Mouse (Mus musculus) hindbrain, postnatal 0 days (tissue): Measurements from ENCODE around the gene Spin2d. TPM values are rescaled to one million over a fixed set of nuclear protein-coding genes. Genes with fewer than 3 reads are reported as not detected.
"Not testable (repeated sequence)": the region's sequence is repeated elsewhere in the genome, so short reads cannot be mapped to it uniquely, and the experiment has no call there.

ENCODE experiments used
- ATAC-seq: fragments of 200-750 bp; cut with Nextera tagmentation; 2 replicates; pipeline ENCODE4 v1.8.0; 2017; ENCODE audit warnings: mild to moderate bottlenecking, moderate TSS enrichment, moderate library complexity
- DNase-seq: peaks from one replicate; pipeline ENCODE4 v3.0.0-alpha.2; 2015; ENCODE audit warnings: low spot score
- H3K27ac ChIP-seq: fragments of 300-500 bp; sonication (generic); 2 replicates; pipeline ENCODE4 v1.5.1; 2014; ENCODE audit warnings: mild to moderate bottlenecking
- H3K27me3 ChIP-seq: fragments of 300-500 bp; sonication (generic); 2 replicates; pipeline ENCODE4 v1.6.1; 2014; ENCODE audit warnings: low read length, mixed read lengths; ENCODE audit not compliant: insufficient read depth
- H3K36me3 ChIP-seq: fragments of 300-500 bp; sonication (generic); 2 replicates; pipeline ENCODE4 v1.6.1; 2014; ENCODE audit warnings: low read length, mixed read lengths; ENCODE audit not compliant: insufficient read depth
- H3K4me1 ChIP-seq: fragments of 300-500 bp; sonication (generic); 2 replicates; pipeline ENCODE4 v1.6.1; 2014; ENCODE audit warnings: antibody characterized with exemption, low read length, mixed read lengths; ENCODE audit not compliant: insufficient read depth
- H3K4me2 ChIP-seq: fragments of 300-500 bp; sonication (generic); 2 replicates; pipeline ENCODE4 v1.6.1; 2014; ENCODE audit warnings: low read depth, mild to moderate bottlenecking, low read length, moderate library complexity, mixed read lengths
- H3K4me3 ChIP-seq: fragments of 300-500 bp; sonication (generic); 2 replicates; pipeline ENCODE4 v1.5.1; 2014; ENCODE audit warnings: low read length
- H3K9ac ChIP-seq: fragments of 300-500 bp; sonication (generic); replicated peaks from 2 replicates; pipeline ENCODE4 v1.6.1; 2014; ENCODE audit warnings: mild to moderate bottlenecking, low read length, moderate library complexity, mixed read lengths
- H3K9me3 ChIP-seq: fragments of 300-500 bp; sonication (generic); 2 replicates; pipeline ENCODE4 v1.6.1; 2016; ENCODE audit warnings: low read length, mixed read lengths
- CTCF ChIP-seq: IDR thresholded peaks from 2 replicates; pipeline ENCODE4 v1.5.1; 2016; ENCODE audit warnings: antibody characterized with exemption, control low read depth, low read depth
- WGBS: fragments of 180-500 bp; shearing (Covaris S2); extraction: QIAGEN DNeasy Blood & Tissue Kit; methylation state at CpG from one replicate; pipeline ENCODE4 v1.1.7; 2014; 5-methylcytosine and 5-hydroxymethylcytosine counted together
- polyA plus RNA-seq: library from polyadenylated mRNA; unstranded; fragments of >200 nt; fragmentation: Nextera tagmentation; extraction: Ambion mirVana; gene quantifications from 2 replicates; pipeline ENCODE4 v1.2.1, GENCODE M21; 2015
- total RNA-seq: library from RNA; depleted of rRNA; stranded (reverse); fragments of >200 nt; gene quantifications from 2 replicates; pipeline ENCODE4 v1.2.3, GENCODE M21; 2014; rRNA removed

Gene Spin2d
- total RNA-seq (not detected in 2 replicates), polyA plus RNA-seq (not detected in 2 replicates)

DNA sequence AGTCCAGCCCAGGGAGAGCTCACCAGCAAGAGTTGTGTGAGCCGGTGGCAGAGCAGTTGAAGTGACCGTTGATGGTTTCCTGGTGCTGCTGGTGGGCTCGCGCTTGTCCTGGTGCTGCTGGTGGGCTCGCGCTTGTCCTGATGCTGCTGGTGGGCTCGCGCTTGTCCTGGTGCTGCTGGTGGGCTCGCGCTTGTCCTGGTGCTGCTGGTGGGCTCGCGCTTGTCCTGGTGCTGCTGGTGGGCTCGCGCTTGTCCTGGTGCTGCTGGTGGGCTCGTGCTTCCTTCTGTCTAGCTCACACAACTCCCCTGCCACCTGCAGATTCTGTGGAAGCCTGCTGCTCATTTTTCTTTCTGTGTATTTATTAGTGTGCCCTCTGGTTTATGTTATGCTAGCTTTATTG is at the start of gene Spin2d:
Gene Spin2d (minus strand): TSS at position 101 of the 400 bp plus-strand sequence.
- H3K36me3 ChIP-seq, ATAC-seq, H3K4me2 ChIP-seq, H3K9me3 ChIP-seq, H3K4me1 ChIP-seq, H3K4me3 ChIP-seq, H3K9ac ChIP-seq, H3K27me3 ChIP-seq, DNase-seq, H3K27ac ChIP-seq: not testable (repeated sequence)
- 91% methylated on average over 6 of the region's 15 CpGs for WGBS

DNA sequence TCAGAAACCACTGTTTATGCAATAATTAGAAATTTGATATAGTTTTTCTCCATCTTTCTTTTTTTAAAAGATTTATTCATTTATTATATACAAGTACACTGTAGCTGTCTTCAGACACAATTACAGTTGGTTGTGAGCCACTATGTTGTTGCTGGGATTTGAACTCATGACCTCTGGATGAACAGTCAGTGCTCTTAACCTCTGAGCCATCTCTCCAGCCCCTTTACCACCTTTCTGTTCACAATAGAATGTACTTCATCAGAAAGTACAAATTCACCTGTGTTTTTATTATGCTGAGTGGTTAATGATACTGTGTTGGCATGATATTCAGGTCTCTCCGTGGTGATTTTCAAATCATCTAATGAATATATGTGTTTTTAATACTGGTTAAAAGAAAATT is 48.6 kb upstream of the Spin2d start:
- H3K27me3 ChIP-seq = no peaks in the 10 kb centered on the region
- H3K4me2 ChIP-seq = no peak overlapping the region
- ATAC-seq = no peak
- DNase-seq = no peak
- TF ChIP-seq CTCF = no peak
- H3K4me3 ChIP-seq = no peak overlapping the region
- no peak overlapping the region for H3K27ac ChIP-seq
- no peaks in the 10 kb centered on the region for H3K36me3 ChIP-seq
- no peaks in the 10 kb centered on the region for H3K9me3 ChIP-seq
- no peaks in the 10 kb centered on the region for H3K4me1 ChIP-seq
- no peak overlapping the region for H3K9ac ChIP-seq
- WGBS = 36% methylated on average over 1 of the region's 1 CpGs

DNA sequence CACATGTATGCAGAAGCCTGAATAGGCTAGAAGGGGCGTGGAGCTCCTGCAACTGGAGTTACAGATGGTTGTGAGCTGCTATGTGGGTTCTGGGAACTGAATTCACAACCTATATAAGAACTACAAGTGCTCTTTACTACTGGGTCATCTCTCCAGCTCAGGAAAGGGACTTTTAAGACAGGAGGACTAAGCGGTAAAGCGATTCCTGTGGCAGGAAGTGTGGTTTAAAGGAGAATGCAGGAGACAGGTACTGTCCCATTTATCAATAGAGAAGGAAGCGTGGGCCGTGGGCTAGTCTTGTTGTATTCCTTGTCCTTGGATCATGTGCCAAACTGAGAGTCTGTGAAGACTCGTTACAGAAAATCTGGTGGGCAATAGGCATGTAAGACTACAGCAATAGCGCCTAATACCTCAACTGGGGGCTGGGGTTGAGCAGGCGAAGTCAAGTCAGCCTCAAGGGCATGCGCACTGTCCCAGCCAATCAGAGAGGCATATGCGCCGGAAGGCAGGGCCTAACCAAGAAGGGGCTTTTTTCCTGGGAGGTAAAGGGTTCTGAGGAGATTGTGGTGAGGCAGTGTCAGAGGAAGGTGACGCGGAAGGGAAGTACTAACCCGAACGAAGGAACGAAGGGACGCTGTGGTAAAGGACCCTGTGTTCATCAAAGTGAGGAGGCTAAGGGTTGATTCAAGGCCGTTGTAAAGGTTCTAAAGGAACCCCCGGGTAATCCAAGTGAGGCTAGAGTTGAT is 37.2 kb upstream of the Spin2d start, which contains the start of gene Xlr4b:
Gene Xlr4b (plus strand): TSS at position 515 of the 746 bp plus-strand sequence.
- not testable (repeated sequence) for ATAC-seq

DNA sequence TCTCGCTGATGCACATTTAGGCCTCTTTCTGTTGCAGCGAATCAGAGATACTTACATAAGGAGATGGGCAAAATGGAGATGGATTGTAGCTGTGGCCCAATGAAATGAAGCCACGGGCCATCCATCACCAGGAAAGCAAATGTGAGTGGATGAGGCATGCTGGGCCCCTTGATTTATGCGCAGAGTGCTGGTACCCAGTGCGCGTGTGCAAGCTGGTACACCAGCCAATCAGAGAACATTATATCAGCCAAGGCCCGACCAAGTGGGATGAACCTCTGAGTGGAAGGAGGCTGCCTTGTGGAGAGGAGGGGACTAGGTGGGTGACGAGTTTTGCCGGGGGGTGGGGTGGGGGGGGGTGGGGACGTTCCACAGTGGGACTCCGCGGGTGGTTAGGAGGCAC is 15.1 kb upstream of the Spin2d start, which contains the start of gene Xlr3b:
Gene Xlr3b (plus strand): TSS at position 274 of the 400 bp plus-strand sequence.
- H3K4me2 ChIP-seq, H3K27ac ChIP-seq, H3K4me3 ChIP-seq, H3K27me3 ChIP-seq, H3K4me1 ChIP-seq, H3K9me3 ChIP-seq, H3K36me3 ChIP-seq, H3K9ac ChIP-seq: not testable (repeated sequence)
- WGBS = 75% methylated on average over 11 of the region's 12 CpGs
- ATAC-seq (peak; percentile 62; the same call in 1 of the 2 replicates), DNase-seq (peak; percentile 1)

More for the DNA sequence above, 37.2 kb upstream of the Spin2d start, which contains the start of gene Xlr4b:
- H3K9me3 ChIP-seq, H3K9ac ChIP-seq, H3K4me2 ChIP-seq, H3K4me3 ChIP-seq, H3K36me3 ChIP-seq, H3K27ac ChIP-seq, H3K27me3 ChIP-seq, H3K4me1 ChIP-seq, DNase-seq: not testable (repeated sequence)
- WGBS = 78% methylated on average over 12 of the region's 19 CpGs

DNA sequence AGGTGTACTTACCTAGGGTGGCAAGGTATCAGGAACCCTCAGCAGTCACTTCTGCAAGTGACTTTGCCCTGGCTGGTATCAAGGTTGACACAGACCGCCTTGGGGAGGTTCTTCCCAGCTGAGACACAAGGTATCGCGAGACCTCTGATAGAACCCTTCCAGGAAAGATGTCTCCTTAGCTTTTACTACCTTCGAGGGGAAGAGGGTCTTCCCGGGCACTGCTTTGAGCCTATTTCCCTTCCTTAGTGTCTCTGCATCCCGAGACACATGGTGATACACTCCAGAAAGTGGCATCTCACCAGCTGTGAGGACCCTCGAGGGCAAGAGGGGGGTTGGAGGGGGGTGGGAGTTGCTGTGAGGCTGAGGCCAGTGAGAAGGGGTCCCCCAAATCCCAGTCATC is 27.4 kb downstream of the Spin2d start, which contains the start of gene DXBay18:
Gene DXBay18 (minus strand): TSS at position 101 of the 400 bp plus-strand sequence.
- not testable (repeated sequence) for H3K4me1 ChIP-seq, H3K36me3 ChIP-seq, H3K4me2 ChIP-seq, H3K27me3 ChIP-seq, ATAC-seq, DNase-seq, H3K9ac ChIP-seq, H3K4me3 ChIP-seq, H3K27ac ChIP-seq, H3K9me3 ChIP-seq
- no CpG with 5 or more reads among the region's 7 CpGs for WGBS

DNA sequence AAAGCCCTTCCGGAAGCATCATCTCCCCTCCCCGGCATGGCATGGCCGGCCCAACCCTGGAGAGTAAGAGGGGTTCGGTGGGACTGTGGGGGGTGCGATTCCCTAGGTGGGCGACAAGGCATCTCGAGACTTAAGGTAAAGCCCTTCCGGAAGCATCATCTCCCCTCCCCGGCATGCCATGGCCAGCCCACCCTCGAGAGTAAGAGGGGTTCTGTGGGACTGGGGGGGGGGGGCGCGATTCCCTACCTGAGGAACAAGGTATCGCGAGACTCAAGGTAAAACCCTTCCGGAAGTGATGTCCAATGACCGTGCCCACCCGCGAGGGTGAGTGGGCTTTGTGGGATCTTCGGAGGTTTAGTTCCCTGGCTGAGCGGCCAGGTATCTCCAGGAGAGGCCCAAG is 28.3 kb downstream of the Spin2d start, which contains the start of gene Xlr5b:
Gene Xlr5b (plus strand): TSS at position 301 of the 400 bp plus-strand sequence.
- H3K9me3 ChIP-seq, H3K4me3 ChIP-seq, H3K27ac ChIP-seq, H3K4me2 ChIP-seq, H3K27me3 ChIP-seq, H3K9ac ChIP-seq, ATAC-seq, H3K36me3 ChIP-seq, DNase-seq, H3K4me1 ChIP-seq: not testable (repeated sequence)
- no CpG with 5 or more reads among the region's 20 CpGs for whole genome bisulfite sequencing

DNA sequence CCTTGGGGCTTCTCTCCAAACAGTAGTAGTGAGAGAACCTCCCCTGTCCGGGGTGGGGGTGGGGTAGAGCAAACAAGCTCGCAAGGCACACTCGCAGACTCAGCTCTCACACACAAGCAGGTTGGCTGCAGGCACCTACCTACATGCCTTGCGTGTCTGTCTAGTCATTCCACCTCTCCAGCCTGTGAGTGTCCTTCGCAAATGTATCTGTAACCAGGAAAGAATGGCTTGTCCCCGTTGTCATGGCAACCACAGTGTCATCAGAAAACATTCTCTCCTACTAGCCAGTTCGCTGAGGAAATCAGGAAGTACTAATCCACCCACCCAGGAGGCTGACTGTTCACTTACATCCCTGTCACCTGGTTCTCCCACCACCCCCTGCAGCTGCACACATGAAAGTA is 33.6 kb downstream of the Spin2d start:
- not testable (repeated sequence) for H3K27me3 ChIP-seq, H3K4me3 ChIP-seq, H3K4me2 ChIP-seq, H3K36me3 ChIP-seq, H3K9ac ChIP-seq, H3K4me1 ChIP-seq, DNase-seq, H3K27ac ChIP-seq, H3K9me3 ChIP-seq
- ATAC-seq = peak; percentile 90
- no CpG with 5 or more reads among the region's 7 CpGs for WGBS

Other genes with a start within 250 kb of the Spin2d start
- 0.65 and 1.4 TPM in 2 replicates for gene Zfp185, start 189.7 kb downstream of the Spin2d start, total RNA-seq
- gene Zfp185, start 189.7 kb downstream of the Spin2d start, polyA plus RNA-seq = 1.1 and 1.2 TPM in 2 replicates
- not detected in 2 replicates for gene Pnma5, start 139.9 kb downstream of the Spin2d start, total RNA-seq
- gene Pnma5, start 139.9 kb downstream of the Spin2d start, polyA plus RNA-seq = 0.23 and 0.33 TPM in 2 replicates
- 10.6 and 15.0 TPM in 2 replicates for gene Pnma3, start 112.2 kb downstream of the Spin2d start, total RNA-seq
- gene Pnma3, start 112.2 kb downstream of the Spin2d start, polyA plus RNA-seq = 5.5 and 5.7 TPM in 2 replicates
- not detected in 2 replicates for gene Xlr4a, start 94.5 kb downstream of the Spin2d start, total RNA-seq
- gene Xlr4a, start 94.5 kb downstream of the Spin2d start, polyA plus RNA-seq = 0.35 TPM in 1 of 2 replicates, not detected in the other
- 1.2 and 2.6 TPM in 2 replicates for gene Xlr3a, start 79.9 kb downstream of the Spin2d start, total RNA-seq
- gene Xlr3a, start 79.9 kb downstream of the Spin2d start, polyA plus RNA-seq = 2.1 and 4.0 TPM in 2 replicates
- gene Gm14685, start 59.9 kb downstream of the Spin2d start, total RNA-seq = 0.75 and 2.1 TPM in 2 replicates
- gene Gm14685, start 59.9 kb downstream of the Spin2d start, polyA plus RNA-seq = 1.0 and 1.2 TPM in 2 replicates
- not detected in 2 replicates for gene Xlr5b, start 28.2 kb downstream of the Spin2d start, total RNA-seq
- not detected in 2 replicates for gene Xlr5b, start 28.2 kb downstream of the Spin2d start, polyA plus RNA-seq
- gene DXBay18, start 27.5 kb downstream of the Spin2d start, total RNA-seq = 0.05 and 2.1 TPM in 2 replicates
- 0.18 TPM in 1 of 2 replicates, not detected in the other for gene DXBay18, start 27.5 kb downstream of the Spin2d start, polyA plus RNA-seq
- 4.9 and 5.8 TPM in 2 replicates for gene Xlr3b, start 15.2 kb upstream of the Spin2d start, total RNA-seq
- gene Xlr3b, start 15.2 kb upstream of the Spin2d start, polyA plus RNA-seq = 7.4 and 15.5 TPM in 2 replicates
- gene Xlr4b, start 37.3 kb upstream of the Spin2d start, total RNA-seq = not detected in 2 replicates
- gene Xlr4b, start 37.3 kb upstream of the Spin2d start, polyA plus RNA-seq = 0.26 and 0.63 TPM in 2 replicates
- 36.4 and 40.1 TPM in 2 replicates for gene F8a, start 51.3 kb upstream of the Spin2d start, total RNA-seq
- gene F8a, start 51.3 kb upstream of the Spin2d start, polyA plus RNA-seq = 32.9 and 33.7 TPM in 2 replicates
- gene Xlr4c, start 66.1 kb upstream of the Spin2d start, total RNA-seq = not detected in 2 replicates
- gene Xlr4c, start 66.1 kb upstream of the Spin2d start, polyA plus RNA-seq = 0.31 and 0.53 TPM in 2 replicates
- gene Xlr3c, start 88.4 kb upstream of the Spin2d start, total RNA-seq = not detected in 2 replicates
- gene Xlr3c, start 88.4 kb upstream of the Spin2d start, polyA plus RNA-seq = 0.15 and 0.59 TPM in 2 replicates
- not detected in 2 replicates for gene Xlr5a, start 116.0 kb upstream of the Spin2d start, total RNA-seq
- not detected in 2 replicates for gene Xlr5a, start 116.0 kb upstream of the Spin2d start, polyA plus RNA-seq
- not detected in 2 replicates for gene Xlr5c, start 116.0 kb upstream of the Spin2d start, total RNA-seq
- gene Xlr5c, start 116.0 kb upstream of the Spin2d start, polyA plus RNA-seq = not detected in 2 replicates
- not detected in 2 replicates for gene Gm45015, start 159.9 kb upstream of the Spin2d start, total RNA-seq
- not detected in 2 replicates for gene Gm45015, start 159.9 kb upstream of the Spin2d start, polyA plus RNA-seq
- gene Zfp275, start 165.6 kb upstream of the Spin2d start, total RNA-seq = 35.8 and 40.2 TPM in 2 replicates
- gene Zfp275, start 165.6 kb upstream of the Spin2d start, polyA plus RNA-seq = 5.3 and 5.5 TPM in 2 replicates
- 0.14 and 0.16 TPM in 2 replicates for gene Gm18336, start 221.7 kb upstream of the Spin2d start, total RNA-seq
- 0.06 TPM in 1 of 2 replicates, not detected in the other for gene Gm18336, start 221.7 kb upstream of the Spin2d start, polyA plus RNA-seq
- gene Zfp92, start 234.1 kb upstream of the Spin2d start, total RNA-seq = 4.5 TPM in 2 replicates
- gene Zfp92, start 234.1 kb upstream of the Spin2d start, polyA plus RNA-seq = 1.0 and 1.2 TPM in 2 replicates